Mouse (Mus musculus): ENCODE measurements at regions not wholly inside any gene's neighbourhood (a gene's known extent, or its start where the extent isn't known, plus 50 kb on each side); places are given as distances from the start of the nearest gene placed in this dataset.

GRCm38 (mm10) chr1:43882576-43882975 lies 50.9 kb upstream of the Tpp2 start:
- Histone ChIP-seq H3K27ac (0 out of 2 replicates have a peak overlapping the region, but pooled peaks have one; percentile 10), H3K9me3 (replicated peaks) (no peaks in the 10 kb centered on the region), H3K4me3 (no peak overlapping the region), H3K27me3 (ENCODE audit: low read depth, poor library complexity, severe bottlenecking) (no peaks in the 10 kb centered on the region), H3K36me3 (no peaks in the 10 kb centered on the region), H3K4me1 (peaks cover 6% of the 10 kb centered on the region; the same call in 1 of the 2 replicates)
- 35% methylated on average over 11 of the region's 11 CpGs for WGBS
- no peak for DNase-seq (ENCODE audit: low spot score)

DNA sequence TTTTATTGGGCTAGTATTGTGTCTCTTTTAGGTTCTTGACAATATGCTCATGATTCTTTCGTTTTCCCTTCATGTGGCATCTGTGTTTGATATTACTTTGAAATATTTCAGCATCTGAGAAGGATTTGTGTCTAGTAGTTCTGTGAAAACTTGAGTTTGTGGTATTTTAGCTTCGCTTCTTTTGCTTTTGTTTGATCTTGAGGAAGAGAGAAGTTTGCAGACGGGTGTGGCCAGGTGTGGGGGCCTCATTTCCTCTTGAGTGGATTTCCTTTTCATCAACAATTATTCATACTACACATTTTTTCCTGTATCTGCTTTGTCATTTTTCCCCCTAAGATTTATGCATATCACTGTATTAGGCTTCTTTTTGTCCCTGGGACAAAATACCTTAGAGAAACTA lies 52.8 kb upstream of the Uxs1 start:
- Histone ChIP-seq H3K4me1 (peaks cover 6% of the 10 kb centered on the region; the same call in 1 of the 2 replicates), H3K9me3 (replicated peaks) (no peaks in the 10 kb centered on the region), H3K36me3 (no peaks in the 10 kb centered on the region), H3K27ac (no peak overlapping the region), H3K4me3 (no peak overlapping the region), H3K27me3 (ENCODE audit: low read depth, poor library complexity, severe bottlenecking) (no peaks in the 10 kb centered on the region)
- no peak for DNase-seq (ENCODE audit: low spot score)
- WGBS: 88% methylated on average over 3 of the region's 3 CpGs

GRCm38 (mm10) chr1:43879896-43880295 lies 52.3 kb upstream of the Uxs1 start:
- H3K4me3 ChIP-seq: no peak overlapping the region
- no peaks in the 10 kb centered on the region for H3K9me3 ChIP-seq (replicated peaks)
- H3K27me3 ChIP-seq (ENCODE audit: low read depth, poor library complexity, severe bottlenecking): no peaks in the 10 kb centered on the region
- WGBS: 81% methylated on average over 4 of the region's 4 CpGs
- no peak overlapping the region for H3K27ac ChIP-seq
- no peak for DNase-seq (ENCODE audit: low spot score)
- peaks cover 6% of the 10 kb centered on the region; the same call in 1 of the 2 replicates for H3K4me1 ChIP-seq
- H3K36me3 ChIP-seq: no peaks in the 10 kb centered on the region

DNA sequence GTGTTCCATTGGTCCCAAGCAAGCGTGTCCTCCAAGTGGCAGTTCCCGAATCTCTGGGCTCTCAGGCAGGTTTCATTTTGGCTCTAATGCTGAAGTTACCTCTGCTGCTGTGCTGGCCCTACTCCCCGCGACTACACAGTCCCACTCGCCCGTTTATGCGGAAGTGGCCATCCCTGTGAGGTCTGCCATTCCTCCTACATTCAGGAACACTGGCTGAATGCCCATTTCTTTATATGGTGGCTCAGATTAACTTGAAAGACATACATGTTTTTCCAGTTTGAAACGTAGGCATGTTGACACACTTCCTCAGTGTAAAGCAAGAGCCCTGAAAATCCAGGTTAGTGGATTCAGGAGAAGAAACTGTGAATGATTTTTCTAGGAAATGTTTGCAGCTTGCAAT lies 51.6 kb upstream of the Uxs1 start:
- Histone ChIP-seq H3K27ac (no peak overlapping the region), H3K36me3 (no peaks in the 10 kb centered on the region), H3K4me1 (peaks cover 6% of the 10 kb centered on the region; the same call in 1 of the 2 replicates), H3K27me3 (ENCODE audit: low read depth, poor library complexity, severe bottlenecking) (no peaks in the 10 kb centered on the region), H3K4me3 (no peak overlapping the region), H3K9me3 (replicated peaks) (no peaks in the 10 kb centered on the region)
- DNase-seq (ENCODE audit: low spot score): no peak
- WGBS: 78% methylated on average over 8 of the region's 8 CpGs

GRCm38 (mm10) chr1:43878163-43878562 lies 50.6 kb upstream of the Uxs1 start:
- 80% methylated on average over 2 of the region's 2 CpGs for WGBS
- Histone ChIP-seq H3K9me3 (replicated peaks) (no peaks in the 10 kb centered on the region), H3K36me3 (no peaks in the 10 kb centered on the region), H3K4me1 (peaks cover 6% of the 10 kb centered on the region; the same call in 1 of the 2 replicates), H3K4me3 (no peak overlapping the region), H3K27me3 (ENCODE audit: low read depth, poor library complexity, severe bottlenecking) (no peaks in the 10 kb centered on the region), H3K27ac (no peak overlapping the region)
- no peak for DNase-seq (ENCODE audit: low spot score)

DNA sequence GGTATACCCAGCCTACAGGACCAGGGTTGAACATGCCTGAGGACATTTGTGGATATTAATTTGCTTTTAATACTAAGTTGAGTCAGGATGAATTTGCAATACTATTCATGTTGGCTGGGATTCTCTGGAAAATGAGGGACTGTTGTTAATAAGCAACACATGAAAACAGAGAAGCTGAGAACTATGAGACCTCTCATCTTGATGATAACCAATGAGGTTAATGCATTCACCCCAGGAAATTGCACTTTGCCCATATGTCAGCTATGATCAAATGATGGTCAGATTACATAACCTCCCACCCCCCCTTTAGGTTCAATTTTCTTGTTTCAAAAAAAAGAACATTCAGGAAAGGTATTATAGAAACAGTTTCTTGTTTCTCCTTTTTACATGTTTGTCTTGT lies 50.1 kb upstream of the Uxs1 start:
- Histone ChIP-seq H3K27ac (no peak overlapping the region), H3K4me3 (no peak overlapping the region), H3K27me3 (ENCODE audit: low read depth, poor library complexity, severe bottlenecking) (no peaks in the 10 kb centered on the region), H3K4me1 (peaks cover 6% of the 10 kb centered on the region; the same call in 1 of the 2 replicates), H3K9me3 (replicated peaks) (no peaks in the 10 kb centered on the region), H3K36me3 (no peaks in the 10 kb centered on the region)
- no peak for DNase-seq (ENCODE audit: low spot score)

All from limb, embryonic 10.5 days (tissue).